Mouse (Mus musculus) liver, embryonic 13.5 days (tissue): ENCODE measurements around the gene Bptf. TPM values are rescaled to one million over a fixed set of nuclear protein-coding genes. Genes with fewer than 3 reads are reported as not detected.
"Not testable (repeated sequence)": the region's sequence is repeated elsewhere in the genome, so short reads cannot be mapped to it uniquely, and the experiment has no call there.

Experiments used
- ATAC-seq: fragments of 200-750 bp; cut with Nextera tagmentation; 2 replicates; pipeline ENCODE4 v1.8.0; 2017; ENCODE audit warnings: low read depth, mild to moderate bottlenecking, moderate number of reproducible peaks, moderate library complexity
- DNase-seq: peaks from one replicate; pipeline ENCODE4 v3.0.0; 2022
- H3K27ac ChIP-seq: fragments of 300-500 bp; sonication (generic); 2 replicates; pipeline ENCODE4 v1.5.1; 2015; ENCODE audit warnings: moderate library complexity, mild to moderate bottlenecking, inconsistent platforms
- H3K27me3 ChIP-seq: fragments of 300-500 bp; sonication (generic); 2 replicates; pipeline ENCODE4 v1.6.1; 2015; ENCODE audit warnings: mild to moderate bottlenecking, inconsistent platforms
- H3K36me3 ChIP-seq: fragments of 300-500 bp; sonication (generic); 2 replicates; pipeline ENCODE4 v1.6.1; 2015; ENCODE audit warnings: mild to moderate bottlenecking, inconsistent platforms
- H3K4me1 ChIP-seq: fragments of 300-500 bp; sonication (generic); replicated peaks from 2 replicates; pipeline ENCODE4 v1.6.1; 2015; ENCODE audit warnings: inconsistent platforms
- H3K4me2 ChIP-seq: fragments of 300-500 bp; sonication (generic); 2 replicates; pipeline ENCODE4 v1.6.1; 2015; ENCODE audit warnings: inconsistent platforms, mild to moderate bottlenecking, moderate library complexity
- H3K4me3 ChIP-seq: fragments of 300-500 bp; sonication (generic); replicated peaks from 2 replicates; pipeline ENCODE4 v1.5.1; 2015; ENCODE audit warnings: mild to moderate bottlenecking, inconsistent platforms
- H3K9ac ChIP-seq: fragments of 300-500 bp; sonication (generic); 2 replicates; pipeline ENCODE4 v1.6.1; 2015; ENCODE audit warnings: mild to moderate bottlenecking, inconsistent platforms
- H3K9me3 ChIP-seq: fragments of 300-500 bp; sonication (generic); replicated peaks from 2 replicates; pipeline ENCODE4 v1.6.1; 2016; ENCODE audit warnings: inconsistent platforms
- WGBS: fragments of 180-500 bp; shearing (Covaris S2); methylation state at CpG from one replicate; pipeline ENCODE4 v1.1.7; 2015; ENCODE audit not compliant: insufficient replicate concordance; 5-methylcytosine and 5-hydroxymethylcytosine counted together
- polyA plus RNA-seq: library from polyadenylated mRNA; unstranded; fragments of >200 nt; fragmentation: Nextera tagmentation; extraction: Ambion mirVana; gene quantifications from 2 replicates; pipeline ENCODE4 v1.2.1, GENCODE M21; 2015

Bptf gene
- polyA plus RNA-seq, 1 experiment from 2014 or later = 9.3 TPM

GRCm38 (mm10) chr11:107015535-107016187, 116.3 kb downstream of the Bptf start:
- not testable (repeated sequence) for H3K9ac ChIP-seq, H3K9me3 ChIP-seq, H3K4me2 ChIP-seq, ATAC-seq, H3K4me3 ChIP-seq, DNase-seq, H3K27ac ChIP-seq, H3K36me3 ChIP-seq, H3K27me3 ChIP-seq
- WGBS = 59% methylated on average over 9 of the region's 11 CpGs
- peaks cover 24% of the 10 kb centered on the region for H3K4me1 ChIP-seq

GRCm38 (mm10) chr11:107014597-107015309, 117.2 kb downstream of the Bptf start:
- 29% methylated on average over 14 of the region's 14 CpGs for WGBS
- Histone ChIP-seq H3K4me2 (peak overlapping the region; percentile 38), H3K27ac (no peak overlapping the region), H3K4me3 (peak overlapping the region; percentile 18), H3K9me3 (0 out of 2 replicates have a peak, but pooled peaks cover 2% of the 10 kb centered on the region), H3K9ac (peak overlapping the region; percentile 46; the same call in 1 of the 2 replicates), H3K36me3 (no peaks in the 10 kb centered on the region), H3K4me1 (peaks cover 24% of the 10 kb centered on the region), H3K27me3 (no peaks in the 10 kb centered on the region)
- DNase-seq = no peak
- no peak for ATAC-seq

GRCm38 (mm10) chr11:107014020-107014585, 117.8 kb downstream of the Bptf start:
- Histone ChIP-seq H3K4me2 (no peak overlapping the region), H3K27me3 (peaks cover 5% of the 10 kb centered on the region; the same call in 1 of the 2 replicates), H3K36me3 (no peaks in the 10 kb centered on the region), H3K4me1 (peaks cover 20% of the 10 kb centered on the region), H3K9me3 (0 out of 2 replicates have a peak, but pooled peaks cover 2% of the 10 kb centered on the region), H3K27ac (no peak overlapping the region), H3K9ac (no peak overlapping the region), H3K4me3 (no peak overlapping the region)
- ATAC-seq (no peak), DNase-seq (no peak)
- WGBS = 75% methylated on average over 11 of the region's 11 CpGs

DNA sequence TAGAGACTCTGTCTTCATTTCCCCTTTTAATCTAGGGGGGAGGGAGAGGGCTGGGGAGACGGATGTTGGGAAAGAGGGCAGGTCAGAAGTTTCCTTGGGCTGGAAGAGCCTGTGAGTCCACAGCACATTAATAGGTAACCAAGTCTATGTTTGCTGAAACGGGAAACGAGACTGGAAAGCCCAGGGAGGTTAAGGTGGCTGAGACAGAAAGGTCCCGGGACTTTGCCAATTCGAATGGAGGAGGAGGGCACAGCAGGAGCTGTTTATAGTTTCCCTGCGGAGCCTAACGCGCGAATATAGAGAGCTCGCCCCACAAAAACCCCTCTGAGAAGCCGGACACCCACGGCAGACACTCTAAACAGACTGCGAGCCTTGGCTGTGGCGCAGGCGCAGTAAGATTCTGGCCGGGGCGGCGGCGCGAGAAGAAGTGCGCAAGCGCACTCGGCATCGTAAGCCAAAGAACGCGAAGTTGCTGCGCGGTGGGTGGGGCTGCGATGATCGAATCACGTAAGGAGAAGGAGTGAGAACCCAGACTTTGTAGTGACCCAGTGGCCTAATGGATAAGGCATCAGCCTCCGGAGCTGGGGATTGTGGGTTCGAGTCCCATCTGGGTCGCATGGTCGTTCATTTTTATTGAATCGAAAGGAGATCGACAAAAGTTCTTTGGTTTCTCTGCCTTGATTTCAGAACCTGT, 119.5 kb downstream of the Bptf start:
- H3K9ac ChIP-seq = peak overlapping the region; percentile 76
- WGBS = under 1% methylated on average over 37 of the region's 37 CpGs
- H3K4me1 ChIP-seq = peaks cover 19% of the 10 kb centered on the region
- ATAC-seq = peak; percentile 92
- 0 out of 2 replicates have a peak, but pooled peaks cover 2% of the 10 kb centered on the region for H3K9me3 ChIP-seq
- peak overlapping the region; percentile 62 for H3K4me3 ChIP-seq
- peaks cover 11% of the 10 kb centered on the region for H3K27me3 ChIP-seq
- peak overlapping the region; percentile 90 for H3K27ac ChIP-seq
- peak; percentile 97 for DNase-seq
- H3K36me3 ChIP-seq = no peaks in the 10 kb centered on the region
- H3K4me2 ChIP-seq = peak overlapping the region; percentile 69

DNA sequence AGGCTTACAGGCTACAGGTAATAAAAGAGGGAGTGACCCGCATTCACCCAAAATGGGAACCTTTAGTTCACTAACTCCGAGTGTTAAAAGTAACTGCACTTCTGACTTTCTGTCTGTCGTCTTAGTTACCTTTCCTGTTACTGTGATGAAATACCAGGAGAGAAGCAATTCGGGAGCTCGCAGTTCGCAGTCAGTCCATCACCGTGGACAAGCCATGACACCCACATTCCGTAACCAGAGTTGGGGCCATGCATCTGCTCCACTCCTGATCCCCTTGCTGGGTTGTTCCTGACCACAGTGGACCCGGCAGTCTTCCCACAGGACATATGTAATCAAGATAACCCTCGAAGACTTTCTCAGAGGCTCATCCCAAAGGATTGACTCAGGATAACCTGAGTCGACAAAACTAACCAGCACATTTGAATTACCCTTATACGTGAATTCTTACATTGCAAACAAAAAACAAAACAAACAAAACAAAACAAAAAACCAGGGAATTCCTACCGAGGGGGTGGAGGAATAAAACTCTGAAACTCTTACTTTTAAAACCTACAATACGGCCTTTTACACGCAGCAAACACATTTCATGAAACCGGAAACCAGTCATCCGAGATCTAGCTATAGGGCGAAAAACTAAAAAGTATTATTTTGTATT, 120.1 kb downstream of the Bptf start:
- Histone ChIP-seq H3K9ac (peak overlapping the region; percentile 76), H3K27me3 (peaks cover 11% of the 10 kb centered on the region), H3K9me3 (0 out of 2 replicates have a peak, but pooled peaks cover 2% of the 10 kb centered on the region), H3K4me1 (peaks cover 19% of the 10 kb centered on the region), H3K4me2 (peak overlapping the region; percentile 69), H3K27ac (peak overlapping the region; percentile 90), H3K36me3 (no peaks in the 10 kb centered on the region), H3K4me3 (peak overlapping the region; percentile 62)
- ATAC-seq (no peak), DNase-seq (no peak)
- 30% methylated on average over 18 of the region's 18 CpGs for WGBS

- Histone ChIP-seq H3K4me3 (peak overlapping the region; percentile 62; the same call in 1 of the 2 replicates), H3K36me3 (no peaks in the 10 kb centered on the region), H3K9ac (no peak overlapping the region; the same call in 1 of the 2 replicates), H3K27ac (peak overlapping the region; percentile 90), H3K4me2 (peak overlapping the region; percentile 69), H3K27me3 (peaks cover 11% of the 10 kb centered on the region), H3K9me3 (0 out of 2 replicates have a peak, but pooled peaks cover 2% of the 10 kb centered on the region), H3K4me1 (peaks cover 19% of the 10 kb centered on the region)
- WGBS = 73% methylated on average over 7 of the region's 7 CpGs
- DNase-seq (no peak), ATAC-seq (no peak)
Measured at GRCm38 (mm10) chr11:107011171-107011570, 120.8 kb downstream of the Bptf start.

- Histone ChIP-seq H3K9me3 (0 out of 2 replicates have a peak, but pooled peaks cover 2% of the 10 kb centered on the region), H3K27me3 (peaks cover 11% of the 10 kb centered on the region), H3K4me1 (peaks cover 19% of the 10 kb centered on the region), H3K4me2 (no peak overlapping the region), H3K27ac (no peak overlapping the region), H3K4me3 (no peak overlapping the region), H3K9ac (no peak overlapping the region), H3K36me3 (no peaks in the 10 kb centered on the region)
- 79% methylated on average over 3 of the region's 3 CpGs for WGBS
- no peak for ATAC-seq
- DNase-seq = no peak
Measured at GRCm38 (mm10) chr11:107010447-107010846, 121.5 kb downstream of the Bptf start.

GRCm38 (mm10) chr11:107005538-107005937, 126.4 kb downstream of the Bptf start:
- 85% methylated on average over 1 of the region's 1 CpGs for WGBS

GRCm38 (mm10) chr11:107001760-107002675, 129.9 kb downstream of the Bptf start:
- 59% methylated on average over 8 of the region's 8 CpGs for WGBS
- no peak overlapping the region for H3K4me2 ChIP-seq
- no peak overlapping the region for H3K27ac ChIP-seq
- peaks cover 10% of the 10 kb centered on the region for H3K36me3 ChIP-seq
- H3K9ac ChIP-seq = no peak overlapping the region
- H3K4me1 ChIP-seq = peaks cover 16% of the 10 kb centered on the region
- H3K27me3 ChIP-seq = no peaks in the 10 kb centered on the region
- H3K9me3 ChIP-seq = no peaks in the 10 kb centered on the region
- no peak for ATAC-seq
- H3K4me3 ChIP-seq = no peak overlapping the region
- DNase-seq = no peak

More at GRCm38 (mm10) chr11:107005538-107005937, 126.4 kb downstream of the Bptf start:
- H3K4me1 ChIP-seq = no peaks in the 10 kb centered on the region
- DNase-seq (no peak), ATAC-seq (no peak)
- H3K27ac ChIP-seq = no peak overlapping the region
- peaks cover 11% of the 10 kb centered on the region for H3K27me3 ChIP-seq
- H3K36me3 ChIP-seq = no peaks in the 10 kb centered on the region
- no peak overlapping the region for H3K9ac ChIP-seq
- no peaks in the 10 kb centered on the region for H3K9me3 ChIP-seq
- no peak overlapping the region for H3K4me2 ChIP-seq
- H3K4me3 ChIP-seq = no peak overlapping the region
